In genomic region chr15:6859781-6860180, GRCm38 (mm10) we compare ENCODE assay signal across 18 mouse cellular contexts.
"Had no signal": no experiment of that assay in that cellular context is flagged by ENCODE, and none has a peak within 500 bp of the region (broad histone marks: within the 10 kb centered on the region; RNA-seq: fewer than 3 reads in every experiment).

No protein-coding gene starts in this region.

- ATAC-seq: liver, embryonic 12.5 days; midbrain, embryonic 16.5 days had no signal

- H3K4me1 ChIP-seq: liver, embryonic 12.5 days; midbrain, embryonic 12.5 days; neural tube, embryonic 12.5 days; stomach, embryonic 15.5 days had no signal

- H3K27me3 ChIP-seq: liver, embryonic 12.5 days; neural tube, embryonic 12.5 days; stomach, embryonic 15.5 days had no signal

- H3K27ac ChIP-seq: liver, embryonic 12.5 days; liver, embryonic 14.5 days; midbrain, embryonic 10.5 days; midbrain, embryonic 12.5 days; neural tube, embryonic 12.5 days; stomach, embryonic 15.5 days; stomach, postnatal 0 days had no signal

- H3K9ac ChIP-seq: liver, embryonic 12.5 days; liver, embryonic 14.5 days; lung, embryonic 14.5 days; midbrain, embryonic 12.5 days; neural tube, embryonic 12.5 days; stomach, embryonic 15.5 days had no signal

- H3K9me3 ChIP-seq: liver, embryonic 12.5 days; midbrain, embryonic 10.5 days; midbrain, embryonic 12.5 days; neural tube, embryonic 12.5 days; stomach, embryonic 15.5 days had no signal

- H3K4me2 ChIP-seq: liver, embryonic 12.5 days; lung, embryonic 14.5 days; midbrain, embryonic 12.5 days; neural tube, embryonic 12.5 days; stomach, embryonic 15.5 days had no signal

- DNase-seq: lung, adult 18-20 months; lung, embryonic 14.5 days; lung, postnatal 10 days; lung, postnatal 4 days; midbrain, embryonic 14.5 days; right cerebral cortex, postnatal 14 days; thymus, adult 2 months; thymus, postnatal 25 days; thymus, postnatal 4 days had no signal

- H3K4me3 ChIP-seq: liver, embryonic 12.5 days; midbrain, embryonic 10.5 days; midbrain, embryonic 12.5 days; myocyte; neural tube, embryonic 12.5 days; stomach, embryonic 15.5 days had no signal

- H3K36me3 ChIP-seq: liver, embryonic 12.5 days; midbrain, embryonic 10.5 days; midbrain, embryonic 12.5 days; neural tube, embryonic 12.5 days; stomach, embryonic 15.5 days had no signal
